Mouse (Mus musculus): ENCODE measurements around the gene Plch1. TPM values are rescaled to one million over a fixed set of nuclear protein-coding genes. Genes with fewer than 3 reads are reported as not detected.

Gene Plch1
- 4.4 and 7.4 TPM in 2 replicates for polyA plus RNA-seq (2015; fragmentation: Nextera tagmentation; extraction: Ambion mirVana)

DNA sequence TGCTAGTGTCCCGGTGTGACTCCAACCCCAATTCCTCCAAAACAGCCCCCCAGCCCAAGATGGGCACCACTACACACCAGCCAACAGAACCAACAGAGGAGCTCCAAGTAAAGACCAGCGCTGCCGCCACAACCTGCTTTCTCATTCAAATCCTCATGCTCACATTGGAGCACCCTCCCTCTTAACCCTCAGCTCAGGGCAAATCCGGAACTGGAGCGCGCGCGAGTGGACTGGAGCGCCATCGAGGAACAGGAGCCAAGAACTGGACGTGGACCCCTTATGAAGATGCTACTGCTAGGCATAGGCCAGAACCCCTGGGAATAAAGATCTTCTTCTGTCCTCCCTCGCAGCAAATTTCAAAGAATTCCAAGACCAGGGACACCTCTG lies at the start of gene Plch1:
TSS of gene Plch1 (minus strand) at position 164 of the 387 bp plus-strand sequence.
- no peaks in the 10 kb centered on the region for H3K36me3 ChIP-seq (ENCODE audit: control insufficient read depth, insufficient read depth, low read length)
- H3K4me2 ChIP-seq (ENCODE audit: low read length), result peak within 1 kb of the TSS; percentile 86
- H3K9ac ChIP-seq (ENCODE audit: low read depth, low read length), result peak within 1 kb of the TSS; percentile 80
- no peaks in the 10 kb centered on the region for H3K9me3 ChIP-seq (ENCODE audit: control insufficient read depth, low read length)
- no peaks in the 10 kb centered on the region for H3K27me3 ChIP-seq (replicated peaks; ENCODE audit: control insufficient read depth, insufficient read depth, low read length)
- peaks cover 11% of the 10 kb centered on the region for H3K4me1 ChIP-seq (ENCODE audit: control insufficient read depth, insufficient read depth, low read depth, low read length)
- H3K27ac ChIP-seq (ENCODE audit: low read depth, low read length), result peak within 1 kb of the TSS; percentile 85
- H3K4me3 ChIP-seq (ENCODE audit: low read length), result peak within 1 kb of the TSS; percentile 78
- 0% methylated on average over 12 of the region's 12 CpGs for WGBS
- peak; percentile 83 for ATAC-seq

DNA sequence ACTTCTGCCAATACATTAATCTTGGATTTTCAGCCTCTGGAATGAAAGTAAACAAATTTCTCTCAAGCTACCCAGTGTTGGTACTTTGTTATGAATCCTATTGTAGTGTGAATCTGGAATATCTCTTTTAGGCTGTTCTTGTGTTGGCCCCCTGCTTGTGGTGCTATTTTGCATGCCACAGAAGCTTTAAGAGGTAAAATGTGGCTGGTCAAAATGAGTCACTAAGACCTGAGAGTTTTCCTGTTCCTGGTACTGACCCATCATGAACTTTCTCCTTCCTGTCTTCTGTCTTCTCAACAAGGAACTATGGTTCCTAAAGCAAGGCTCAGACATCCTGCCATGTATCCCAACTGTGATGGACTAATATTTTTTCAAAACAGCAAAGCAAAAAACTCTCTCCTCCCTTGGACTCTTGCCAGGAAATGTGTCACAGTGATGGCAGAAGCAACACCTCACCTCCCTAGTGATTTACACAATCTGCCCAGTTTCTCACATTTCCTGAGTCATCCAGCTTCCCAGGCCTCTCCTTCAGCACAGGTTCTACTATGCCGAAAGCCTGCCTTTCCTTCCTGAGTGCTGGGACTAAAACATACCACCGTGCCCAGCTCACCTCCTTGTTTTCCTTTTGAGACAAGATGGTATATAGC lies 42.1 kb upstream of the Plch1 start:
- WGBS, result 87% methylated on average over 2 of the region's 2 CpGs
- Histone ChIP-seq H3K9ac (ENCODE audit: low read depth, low read length) (no peak overlapping the region), H3K36me3 (ENCODE audit: control insufficient read depth, insufficient read depth, low read length) (peaks cover 2% of the 10 kb centered on the region; the same call in 1 of the 2 replicates), H3K27ac (ENCODE audit: low read depth, low read length) (no peak overlapping the region), H3K4me3 (ENCODE audit: low read length) (no peak overlapping the region), H3K9me3 (ENCODE audit: control insufficient read depth, low read length) (no peaks in the 10 kb centered on the region), H3K27me3 (replicated peaks; ENCODE audit: control insufficient read depth, insufficient read depth, low read length) (no peaks in the 10 kb centered on the region), H3K4me1 (ENCODE audit: control insufficient read depth, insufficient read depth, low read depth, low read length) (no peaks in the 10 kb centered on the region), H3K4me2 (ENCODE audit: low read length) (no peak overlapping the region)
- ATAC-seq, result no peak

DNA sequence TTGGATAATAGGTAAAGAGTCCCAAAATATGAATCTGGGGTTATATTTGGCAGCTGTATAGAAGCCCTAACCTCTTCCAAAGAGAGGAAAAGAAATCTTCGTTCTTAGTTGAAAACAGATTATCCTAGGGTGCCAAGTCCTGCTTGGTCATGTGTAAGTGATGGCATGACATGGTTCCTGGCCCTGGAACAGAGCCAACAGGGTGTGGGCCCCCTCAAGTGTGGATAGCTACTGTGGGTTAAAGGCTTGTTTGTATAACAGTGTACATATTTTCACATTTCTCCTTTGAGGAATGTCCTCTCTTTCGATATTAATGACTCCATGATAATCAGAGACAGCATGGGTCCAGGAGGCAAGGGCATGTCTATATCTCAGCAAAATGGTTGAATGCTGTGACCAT lies 39.7 kb upstream of the Plch1 start:
- 72% methylated on average over 2 of the region's 2 CpGs for WGBS

DNA sequence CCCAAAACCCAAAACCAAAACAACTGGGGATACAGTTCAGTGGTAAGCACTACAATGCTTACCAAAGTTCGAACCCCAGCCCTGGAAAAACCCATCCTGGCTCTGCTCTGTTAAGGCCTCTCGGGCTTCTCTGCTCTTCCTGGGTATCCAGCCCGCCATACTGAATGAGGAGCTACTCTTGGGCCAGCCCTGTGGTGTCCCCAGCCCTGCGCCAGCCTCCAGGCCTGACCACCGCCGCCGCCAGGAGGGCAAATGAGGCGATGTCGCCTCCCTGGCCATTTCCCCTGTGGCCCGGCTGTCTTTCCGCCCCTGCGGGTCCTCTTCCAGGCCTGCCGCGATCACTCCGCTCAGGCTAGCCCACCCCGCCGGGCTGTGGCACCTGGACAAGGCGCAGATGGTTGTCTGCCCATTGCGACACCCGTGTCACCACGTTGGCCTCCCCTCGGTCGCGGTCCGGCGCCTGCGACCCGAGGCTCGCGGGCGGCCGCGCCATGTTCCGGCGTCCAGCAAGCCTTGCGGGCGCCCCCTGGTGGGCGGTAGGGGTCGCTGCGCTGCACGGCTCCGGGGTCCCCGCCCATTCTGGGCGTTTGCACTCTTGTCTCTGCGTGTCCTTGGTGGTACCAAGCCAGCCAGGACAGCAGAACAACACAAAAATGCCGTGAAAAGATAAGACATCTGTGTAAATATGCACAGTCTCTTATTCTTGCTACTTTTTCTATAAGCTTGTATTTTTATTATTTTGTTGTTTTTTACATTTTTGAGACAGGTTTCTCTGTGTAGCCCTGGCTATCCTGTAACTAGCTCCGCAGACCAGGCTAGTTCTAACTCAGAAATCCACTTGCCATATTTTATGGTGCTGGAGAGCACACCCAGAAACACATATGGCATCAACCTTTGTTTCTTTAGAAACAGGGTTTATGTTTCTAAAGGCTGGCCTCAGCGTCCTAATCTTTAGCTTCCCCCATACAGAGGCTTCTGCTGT lies 29.9 kb upstream of the Plch1 start, which contains the start of gene E130311K13Rik:
TSS of gene E130311K13Rik (minus strand) at position 595 of the 982 bp plus-strand sequence.
- Histone ChIP-seq H3K9me3 (ENCODE audit: control insufficient read depth, low read length) (no peaks in the 10 kb centered on the region), H3K9ac (ENCODE audit: low read depth, low read length) (peak within 1 kb of the TSS; percentile 86)
- WGBS, result 4% methylated on average over 48 of the region's 48 CpGs

More for the DNA sequence above, 39.7 kb upstream of the Plch1 start:
- no peaks in the 10 kb centered on the region for H3K27me3 ChIP-seq (replicated peaks; ENCODE audit: control insufficient read depth, insufficient read depth, low read length)
- H3K4me1 ChIP-seq (ENCODE audit: control insufficient read depth, insufficient read depth, low read depth, low read length), result no peaks in the 10 kb centered on the region
- H3K27ac ChIP-seq (ENCODE audit: low read depth, low read length), result no peak overlapping the region
- H3K4me2 ChIP-seq (ENCODE audit: low read length), result no peak overlapping the region
- no peaks in the 10 kb centered on the region for H3K9me3 ChIP-seq (ENCODE audit: control insufficient read depth, low read length)
- H3K9ac ChIP-seq (ENCODE audit: low read depth, low read length), result no peak overlapping the region
- peaks cover under 1% of the 10 kb centered on the region; the same call in 1 of the 2 replicates for H3K36me3 ChIP-seq (ENCODE audit: control insufficient read depth, insufficient read depth, low read length)
- H3K4me3 ChIP-seq (ENCODE audit: low read length), result no peak overlapping the region
- ATAC-seq, result no peak

DNA sequence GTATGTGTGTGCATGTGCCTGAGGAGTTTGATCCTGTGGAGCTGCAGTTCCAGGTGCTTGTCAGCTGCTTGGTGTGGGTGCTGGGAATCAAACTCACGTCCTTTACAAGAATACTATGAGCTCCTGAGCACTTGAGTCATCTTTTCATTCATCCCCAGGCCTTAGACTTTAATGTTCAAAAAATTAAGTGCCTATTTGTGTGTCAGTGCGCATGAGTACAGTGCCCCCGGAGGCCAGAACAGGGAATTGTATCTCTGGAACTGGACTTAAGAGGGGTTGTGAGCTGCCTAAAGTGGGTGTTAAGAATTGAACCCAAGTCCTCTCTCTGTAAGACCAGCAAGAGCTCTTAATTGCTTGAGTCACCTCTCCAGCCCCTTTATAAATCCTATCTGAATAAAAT lies 20.4 kb upstream of the Plch1 start:
- Histone ChIP-seq H3K4me2 (ENCODE audit: low read length) (no peak overlapping the region), H3K9ac (ENCODE audit: low read depth, low read length) (no peak overlapping the region), H3K4me3 (ENCODE audit: low read length) (no peak overlapping the region), H3K36me3 (ENCODE audit: control insufficient read depth, insufficient read depth, low read length) (peaks cover 3% of the 10 kb centered on the region; the same call in 1 of the 2 replicates), H3K27me3 (replicated peaks; ENCODE audit: control insufficient read depth, insufficient read depth, low read length) (no peaks in the 10 kb centered on the region), H3K9me3 (ENCODE audit: control insufficient read depth, low read length) (no peaks in the 10 kb centered on the region), H3K4me1 (ENCODE audit: control insufficient read depth, insufficient read depth, low read depth, low read length) (no peaks in the 10 kb centered on the region), H3K27ac (ENCODE audit: low read depth, low read length) (no peak overlapping the region)
- 53% methylated on average over 3 of the region's 3 CpGs for WGBS
- ATAC-seq, result no peak

More for the DNA sequence above, 29.9 kb upstream of the Plch1 start, which contains the start of gene E130311K13Rik:
- Histone ChIP-seq H3K27me3 (replicated peaks; ENCODE audit: control insufficient read depth, insufficient read depth, low read length) (no peaks in the 10 kb centered on the region), H3K36me3 (ENCODE audit: control insufficient read depth, insufficient read depth, low read length) (no peaks in the 10 kb centered on the region; the same call in 1 of the 2 replicates), H3K4me1 (ENCODE audit: control insufficient read depth, insufficient read depth, low read depth, low read length) (no peaks in the 10 kb centered on the region; the same call in 1 of the 2 replicates), H3K4me3 (ENCODE audit: low read length) (peak within 1 kb of the TSS; percentile 62), H3K4me2 (ENCODE audit: low read length) (peak within 1 kb of the TSS; percentile 78), H3K27ac (ENCODE audit: low read depth, low read length) (peak within 1 kb of the TSS; percentile 77)
- peak; percentile 98 for ATAC-seq

DNA sequence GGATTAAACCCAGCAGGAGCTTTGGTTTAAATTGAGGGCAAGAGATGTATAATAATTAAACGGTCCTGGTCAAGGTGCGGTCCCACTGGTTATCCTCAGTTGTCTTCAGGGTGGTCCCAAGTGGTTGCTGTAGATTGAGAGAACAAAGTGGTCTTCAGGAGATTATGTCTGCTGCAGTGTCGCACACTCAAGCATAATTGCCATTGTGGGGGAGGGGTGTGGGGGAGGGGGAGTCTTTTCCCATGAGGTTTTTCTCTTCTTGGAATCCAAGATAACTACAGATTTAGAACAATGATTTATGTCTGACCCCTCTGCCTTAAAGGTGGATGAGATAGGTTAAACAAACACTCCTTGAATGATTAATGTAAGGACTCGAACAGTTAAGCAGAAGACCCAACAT lies 11.0 kb upstream of the Plch1 start:
- no peak for ATAC-seq
- Histone ChIP-seq H3K9ac (ENCODE audit: low read depth, low read length) (no peak overlapping the region), H3K27ac (ENCODE audit: low read depth, low read length) (no peak overlapping the region), H3K27me3 (replicated peaks; ENCODE audit: control insufficient read depth, insufficient read depth, low read length) (no peaks in the 10 kb centered on the region), H3K9me3 (ENCODE audit: control insufficient read depth, low read length) (no peaks in the 10 kb centered on the region), H3K4me3 (ENCODE audit: low read length) (no peak overlapping the region), H3K36me3 (ENCODE audit: control insufficient read depth, insufficient read depth, low read length) (no peaks in the 10 kb centered on the region; the same call in 1 of the 2 replicates), H3K4me2 (ENCODE audit: low read length) (no peak overlapping the region), H3K4me1 (ENCODE audit: control insufficient read depth, insufficient read depth, low read depth, low read length) (peaks cover 1% of the 10 kb centered on the region; the same call in 1 of the 2 replicates)
- WGBS, result 88% methylated on average over 4 of the region's 4 CpGs

DNA sequence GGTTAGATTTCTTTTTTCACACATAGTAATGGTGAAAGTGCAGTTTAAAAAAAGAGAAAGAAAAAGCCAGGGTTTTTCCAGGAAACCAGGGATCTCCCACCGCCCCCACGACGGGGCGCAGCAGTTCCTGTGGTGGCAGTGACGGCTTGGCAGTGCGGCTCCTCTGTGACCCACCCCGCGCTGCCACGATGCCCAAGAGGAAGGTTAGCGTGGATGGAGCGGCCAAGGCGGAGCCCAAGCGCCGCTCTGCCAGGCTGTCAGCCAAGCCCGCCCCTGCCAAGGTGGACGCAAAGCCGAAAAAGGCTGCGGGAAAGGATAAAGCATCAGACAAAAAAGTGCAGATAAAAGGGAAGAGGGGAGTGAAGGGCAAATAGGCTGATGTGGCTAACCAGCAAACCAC lies 6.0 kb upstream of the Plch1 start:
- Histone ChIP-seq H3K4me2 (ENCODE audit: low read length) (peak overlapping the region; percentile 89), H3K9me3 (ENCODE audit: control insufficient read depth, low read length) (no peaks in the 10 kb centered on the region), H3K9ac (ENCODE audit: low read depth, low read length) (peak overlapping the region; percentile 71), H3K4me1 (ENCODE audit: control insufficient read depth, insufficient read depth, low read depth, low read length) (peaks cover 3% of the 10 kb centered on the region; the same call in 1 of the 2 replicates), H3K36me3 (ENCODE audit: control insufficient read depth, insufficient read depth, low read length) (no peaks in the 10 kb centered on the region), H3K4me3 (ENCODE audit: low read length) (peak overlapping the region; percentile 44), H3K27me3 (replicated peaks; ENCODE audit: control insufficient read depth, insufficient read depth, low read length) (no peaks in the 10 kb centered on the region), H3K27ac (ENCODE audit: low read depth, low read length) (no peak overlapping the region)
- ATAC-seq, result 0 out of 2 replicates have a peak, but pooled peaks have one; percentile 68
- WGBS, result 2% methylated on average over 18 of the region's 18 CpGs

DNA sequence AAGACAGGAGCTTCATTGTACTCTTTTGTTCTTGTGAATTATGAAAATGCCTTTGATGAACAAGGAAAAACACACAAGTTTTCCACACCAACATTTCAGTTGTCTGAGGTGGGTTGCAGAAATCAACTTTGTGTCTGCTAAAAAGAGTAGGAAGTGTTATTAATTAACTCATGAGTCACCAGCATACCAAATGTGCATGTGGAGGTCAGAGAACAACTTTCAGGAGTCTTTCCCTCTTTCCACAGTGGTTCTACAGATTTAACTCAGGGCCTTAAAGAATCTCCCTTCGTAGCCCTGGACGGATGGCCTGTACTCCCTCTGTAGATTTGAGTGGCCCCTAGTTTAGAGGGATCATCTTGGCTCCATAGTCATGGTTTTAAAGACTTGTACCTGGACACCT lies 4.9 kb upstream of the Plch1 start:
- ATAC-seq, result no peak
- Histone ChIP-seq H3K9me3 (ENCODE audit: control insufficient read depth, low read length) (no peaks in the 10 kb centered on the region), H3K27me3 (replicated peaks; ENCODE audit: control insufficient read depth, insufficient read depth, low read length) (no peaks in the 10 kb centered on the region), H3K4me1 (ENCODE audit: control insufficient read depth, insufficient read depth, low read depth, low read length) (peaks cover 10% of the 10 kb centered on the region), H3K4me2 (ENCODE audit: low read length) (no peak overlapping the region), H3K36me3 (ENCODE audit: control insufficient read depth, insufficient read depth, low read length) (no peaks in the 10 kb centered on the region), H3K4me3 (ENCODE audit: low read length) (no peak overlapping the region), H3K9ac (ENCODE audit: low read depth, low read length) (no peak overlapping the region), H3K27ac (ENCODE audit: low read depth, low read length) (no peak overlapping the region)
- 74% methylated on average over 2 of the region's 2 CpGs for WGBS
